Mouse (Mus musculus): ENCODE results near the gene Apela. TPM values are rescaled to one million over a fixed set of nuclear protein-coding genes. Genes with fewer than 3 reads are reported as not detected.

Apela gene
- not detected for polyA plus RNA-seq (2012; fragmentation: generic; extraction: Trizol)

DNA sequence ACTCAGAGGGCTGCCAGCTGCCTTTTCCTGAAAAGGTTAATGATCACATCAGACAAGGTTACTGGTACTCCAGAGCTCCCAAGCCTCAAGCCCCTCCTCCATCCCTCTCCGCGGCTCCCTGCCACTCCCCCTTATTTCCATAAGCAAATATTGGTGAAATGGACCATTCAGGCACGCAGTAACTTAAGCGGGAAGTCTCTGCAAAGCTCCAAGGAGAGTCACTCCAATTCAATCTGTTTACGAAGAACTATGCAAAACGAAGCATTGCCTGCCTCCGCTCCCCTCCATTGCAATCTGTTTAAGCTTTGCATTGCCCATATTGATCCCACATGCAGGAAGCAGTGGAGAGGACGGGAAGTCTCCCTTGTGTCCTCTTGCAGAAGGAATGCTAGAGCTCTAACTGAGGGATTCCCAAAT, at the start of gene Apela:
TSS of gene Apela (minus strand) at position 220 of the 417 bp plus-strand sequence.

DNA sequence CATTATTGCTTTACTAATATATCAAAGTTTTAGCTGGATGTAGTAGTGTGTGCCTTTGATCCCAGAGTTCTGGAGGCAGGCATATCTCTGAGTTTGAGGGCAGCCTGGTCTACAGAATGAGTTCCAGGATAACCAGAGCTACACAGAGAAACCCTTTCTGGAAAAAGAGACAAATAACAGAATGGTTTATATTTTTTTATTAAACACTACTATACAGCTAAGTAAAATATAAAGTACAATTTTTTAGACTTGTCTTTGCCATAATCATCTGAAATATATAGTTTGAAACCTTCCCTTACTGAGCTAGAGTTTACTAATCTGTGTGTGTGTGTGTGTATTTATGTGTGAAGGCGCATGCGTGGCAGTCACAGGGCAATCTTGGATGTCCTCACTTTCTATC, 37.6 kb upstream of the Apela start, which contains the start of gene Gm10663:
TSS of gene Gm10663 (plus strand) at position 301 of the 400 bp plus-strand sequence.

DNA sequence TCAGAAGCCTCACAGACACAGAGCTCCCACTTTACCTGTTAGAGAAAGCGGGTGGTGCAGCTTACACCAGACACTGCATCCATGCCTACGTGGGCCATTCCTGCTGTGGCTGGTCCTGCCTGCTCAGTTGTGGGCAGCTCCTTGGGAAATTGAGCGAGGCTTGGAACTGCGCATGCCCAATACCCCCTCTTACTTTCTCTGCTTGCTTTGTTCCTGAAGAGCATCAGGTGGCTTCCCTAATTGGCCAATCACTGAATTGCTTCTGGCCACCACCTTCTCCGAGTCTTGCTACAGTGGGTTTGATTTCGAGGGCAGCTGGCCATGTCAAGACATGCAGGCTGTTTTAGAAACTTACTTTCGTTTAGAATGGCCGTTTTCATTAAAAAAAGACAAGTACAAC, 18.7 kb downstream of the Apela start, which contains the start of the genes Trim61 and Trim60:
TSS of gene Trim61 (minus strand) at position 101 of the 400 bp plus-strand sequence.
TSS of gene Trim60 (minus strand) at position 162 of the 400 bp plus-strand sequence.

DNA sequence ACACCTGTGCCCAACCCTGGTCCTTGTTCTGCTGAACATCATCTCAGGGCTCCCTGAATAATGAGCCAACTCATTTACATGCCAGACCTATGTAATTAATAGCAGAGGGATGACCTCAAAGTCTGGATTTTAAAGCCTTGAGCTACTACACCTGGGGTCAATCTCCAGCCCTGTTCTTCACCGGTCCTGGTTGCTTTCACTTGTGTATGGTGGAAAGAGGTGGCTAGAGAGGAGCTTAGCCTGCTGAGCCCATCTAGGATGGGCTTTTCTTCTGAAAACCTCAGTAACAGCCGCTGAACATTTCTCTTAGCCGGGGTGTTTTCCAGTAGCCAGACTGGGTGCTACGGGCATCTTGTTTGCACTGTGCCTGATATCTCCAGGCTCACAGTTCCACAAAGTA, 49.4 kb downstream of the Apela start, which contains the start of gene Trim75:
TSS of gene Trim75 (minus strand) at position 101 of the 400 bp plus-strand sequence.

Other genes starting within 250 kb of the Apela start
- 1 to 10 TPM; 1.5 to 2.1 TPM for gene Klhl2, start 187.3 kb downstream of the Apela start, polyA plus RNA-seq (2012; fragmentation: generic; extraction: Trizol)
- gene Tmem192, start 90.2 kb downstream of the Apela start, polyA plus RNA-seq (2012; fragmentation: generic; extraction: Trizol) = 10 to 100 TPM; 30.1 to 55.7 TPM
- gene Trim75, start 49.5 kb downstream of the Apela start, polyA plus RNA-seq (2012; fragmentation: generic; extraction: Trizol) = not detected
- not detected for gene Trim61, start 18.8 kb downstream of the Apela start, polyA plus RNA-seq (2012; fragmentation: generic; extraction: Trizol)
- gene Trim60, start 18.8 kb downstream of the Apela start, polyA plus RNA-seq (2012; fragmentation: generic; extraction: Trizol) = not detected
- not detected for gene Gm10663, start 37.7 kb upstream of the Apela start, polyA plus RNA-seq (2012; fragmentation: generic; extraction: Trizol)
- gene BC030870, start 92.2 kb upstream of the Apela start, polyA plus RNA-seq (2012; fragmentation: generic; extraction: Trizol) = not detected